9 mouse cellular contexts compared by ENCODE assay signal in the genomic region with DNA sequence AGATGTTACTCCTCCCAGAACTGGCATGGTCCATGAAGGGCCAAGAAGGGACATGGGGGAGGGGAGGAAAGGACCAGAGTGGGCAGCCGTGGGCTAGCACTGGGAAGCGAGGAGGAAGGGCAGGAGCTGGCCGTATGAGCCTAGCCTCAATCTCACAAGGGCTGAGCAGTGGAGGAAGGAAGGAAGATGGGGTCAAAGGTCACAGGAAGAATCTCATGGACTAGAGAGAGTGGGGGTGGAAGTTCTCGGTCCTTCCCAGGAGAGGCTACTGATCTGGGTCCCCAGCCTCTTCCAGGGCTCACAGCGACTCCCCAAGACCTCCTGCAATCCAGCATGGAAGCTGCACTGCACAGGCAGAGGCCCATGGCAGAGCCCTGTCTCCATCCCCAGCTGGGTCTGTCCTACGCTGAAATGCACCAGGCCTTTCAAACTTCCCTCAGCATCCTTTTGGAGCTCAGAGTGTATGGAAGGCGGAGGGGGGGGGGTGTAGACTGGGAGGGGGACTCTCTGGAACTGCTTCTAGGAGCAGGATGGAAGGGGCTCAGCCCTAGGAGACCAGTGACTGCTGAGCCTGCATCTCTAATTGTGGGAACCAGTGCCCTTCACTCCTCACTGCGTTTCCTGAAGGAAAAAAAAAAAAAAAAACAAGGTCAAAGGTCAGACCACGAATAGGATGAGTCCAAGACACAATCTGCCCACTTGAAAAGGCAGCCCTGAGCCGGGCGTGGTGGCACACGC. TPM values are rescaled to one million over a fixed set of nuclear protein-coding genes. Genes with fewer than 3 reads are reported as not detected.
DNase-seq lines count a peak whose midpoint lies in the region; ATAC-seq and TF ChIP-seq lines count a peak whose summit lies in the region.
"Had no signal": no experiment of that assay in that cellular context is flagged by ENCODE, and none has a peak within 500 bp of the region (broad histone marks: within the 10 kb centered on the region; RNA-seq: fewer than 3 reads in every experiment).

No protein-coding gene starts in this region.

- H3K4me3 ChIP-seq in heart, postnatal 0 days (ENCODE audit: low read depth, low read length), result no peak overlapping the region
- H3K4me3 ChIP-seq in midbrain, embryonic 10.5 days, result no peak overlapping the region
- H3K4me3 ChIP-seq in midbrain, embryonic 14.5 days (replicated peaks; ENCODE audit: low read depth, low read length), result no peak overlapping the region
- no peak overlapping the region for H3K4me3 ChIP-seq in intestine, embryonic 16.5 days (ENCODE audit: low read length)
- H3K4me3 ChIP-seq in stomach, embryonic 14.5 days (ENCODE audit: low read depth, low read length), result no peak overlapping the region
- H3K4me3 ChIP-seq: forebrain, embryonic 15.5 days had no signal

- ATAC-seq in heart, postnatal 0 days (ENCODE audit: insufficient read depth, low read depth), result no peak
- ATAC-seq in midbrain, embryonic 14.5 days (ENCODE audit: low FRiP score, low TSS enrichment), result no peak
- ATAC-seq in intestine, embryonic 16.5 days, result peak; percentile 49
- ATAC-seq in stomach, embryonic 14.5 days (ENCODE audit: insufficient number of reproducible peaks, insufficient read depth, low FRiP score, low read depth), result peak; percentile 42; the same call in 1 of the 2 replicates

- DNase-seq in heart, postnatal 0 days (ENCODE audit: low spot score), result no peak
- DNase-seq in heart, postnatal 4 days, result no peak
- DNase-seq in midbrain, embryonic 10.5 days (ENCODE audit: low spot score), result no peak
- no peak for DNase-seq in midbrain, embryonic 14.5 days
- no peak for DNase-seq in cerebellum, adult 9-10 months
- DNase-seq in ovary, postnatal 14 days (ENCODE audit: low spot score), result no peak

- no peaks in the 10 kb centered on the region for H3K36me3 ChIP-seq in heart, postnatal 0 days (replicated peaks; ENCODE audit: control insufficient read depth, insufficient read depth, low read length)
- no peaks in the 10 kb centered on the region for H3K36me3 ChIP-seq in midbrain, embryonic 10.5 days
- H3K36me3 ChIP-seq in midbrain, embryonic 14.5 days (ENCODE audit: control insufficient read depth, insufficient read depth, low read length), result no peaks in the 10 kb centered on the region
- no peaks in the 10 kb centered on the region for H3K36me3 ChIP-seq in intestine, embryonic 16.5 days (ENCODE audit: control insufficient read depth, insufficient read depth, low read length)
- H3K36me3 ChIP-seq in stomach, embryonic 14.5 days (ENCODE audit: control insufficient read depth, insufficient read depth, low read length), result no peaks in the 10 kb centered on the region
- H3K36me3 ChIP-seq: forebrain, embryonic 15.5 days had no signal

- H3K9ac ChIP-seq in heart, postnatal 0 days (replicated peaks; ENCODE audit: low read depth, low read length), result no peak overlapping the region
- H3K9ac ChIP-seq in midbrain, embryonic 14.5 days (replicated peaks; ENCODE audit: low read length), result no peak overlapping the region
- no peak overlapping the region for H3K9ac ChIP-seq in intestine, embryonic 16.5 days (ENCODE audit: low read depth, low read length)
- H3K9ac ChIP-seq in stomach, embryonic 14.5 days (replicated peaks; ENCODE audit: low read depth, low read length), result no peak overlapping the region
- H3K9ac ChIP-seq: forebrain, embryonic 15.5 days had no signal

- H3K9me3 ChIP-seq in heart, postnatal 0 days (replicated peaks; ENCODE audit: control insufficient read depth, low read length), result no peaks in the 10 kb centered on the region
- H3K9me3 ChIP-seq in midbrain, embryonic 10.5 days (replicated peaks), result no peaks in the 10 kb centered on the region
- no peaks in the 10 kb centered on the region for H3K9me3 ChIP-seq in midbrain, embryonic 14.5 days (ENCODE audit: control insufficient read depth, low read length)
- no peaks in the 10 kb centered on the region for H3K9me3 ChIP-seq in intestine, embryonic 16.5 days (ENCODE audit: control insufficient read depth, low read length)
- H3K9me3 ChIP-seq in stomach, embryonic 14.5 days (ENCODE audit: control insufficient read depth, low read depth, low read length), result no peaks in the 10 kb centered on the region
- H3K9me3 ChIP-seq: forebrain, embryonic 15.5 days had no signal

- TF ChIP-seq CTCF in heart, postnatal 0 days (IDR thresholded peaks at IDR 0.05; ENCODE audit: low read depth), result no peak

- no peak overlapping the region for H3K4me2 ChIP-seq in heart, postnatal 0 days (ENCODE audit: low read depth, low read length)
- H3K4me2 ChIP-seq in midbrain, embryonic 14.5 days (ENCODE audit: low read length), result no peak overlapping the region
- H3K4me2 ChIP-seq in intestine, embryonic 16.5 days (ENCODE audit: low read depth, low read length), result no peak overlapping the region
- no peak overlapping the region for H3K4me2 ChIP-seq in stomach, embryonic 14.5 days (replicated peaks; ENCODE audit: low read depth, low read length)
- H3K4me2 ChIP-seq: forebrain, embryonic 15.5 days had no signal

- H3K27ac ChIP-seq in heart, postnatal 0 days (ENCODE audit: low read depth), result 0 out of 2 replicates have a peak overlapping the region, but pooled peaks have one; percentile 11
- peak overlapping the region; percentile 75 for H3K27ac ChIP-seq in midbrain, embryonic 10.5 days (replicated peaks)
- H3K27ac ChIP-seq in midbrain, embryonic 14.5 days (replicated peaks; ENCODE audit: low read depth, low read length), result no peak overlapping the region
- no peak overlapping the region for H3K27ac ChIP-seq in intestine, embryonic 16.5 days (ENCODE audit: low read length)
- H3K27ac ChIP-seq in stomach, embryonic 14.5 days (ENCODE audit: low read length), result no peak overlapping the region
- H3K27ac ChIP-seq: forebrain, embryonic 15.5 days had no signal

- no peaks in the 10 kb centered on the region for H3K4me1 ChIP-seq in heart, postnatal 0 days (ENCODE audit: control insufficient read depth, insufficient read depth)
- peaks cover 12% of the 10 kb centered on the region for H3K4me1 ChIP-seq in midbrain, embryonic 10.5 days
- H3K4me1 ChIP-seq in midbrain, embryonic 14.5 days (ENCODE audit: control insufficient read depth, insufficient read depth, low read length), result no peaks in the 10 kb centered on the region
- peaks cover 3% of the 10 kb centered on the region; the same call in 1 of the 2 replicates for H3K4me1 ChIP-seq in intestine, embryonic 16.5 days (ENCODE audit: control insufficient read depth, insufficient read depth, low read length)
- no peaks in the 10 kb centered on the region for H3K4me1 ChIP-seq in stomach, embryonic 14.5 days (ENCODE audit: control insufficient read depth, insufficient read depth, low read length)
- H3K4me1 ChIP-seq: forebrain, embryonic 15.5 days had no signal

- TF ChIP-seq EP300 in heart, postnatal 0 days (IDR thresholded peaks at IDR 0.05; ENCODE audit: low read depth), result no peak

- WGBS in heart, postnatal 0 days, result 61% methylated on average over 12 of the region's 12 CpGs
- 46% methylated on average over 12 of the region's 12 CpGs for WGBS in midbrain, embryonic 10.5 days
- 43% methylated on average over 12 of the region's 12 CpGs for WGBS in midbrain, embryonic 14.5 days
- WGBS in intestine, embryonic 16.5 days, result 57% methylated on average over 12 of the region's 12 CpGs
- WGBS in stomach, embryonic 14.5 days, result 62% methylated on average over 12 of the region's 12 CpGs

- H3K27me3 ChIP-seq in heart, postnatal 0 days (ENCODE audit: control insufficient read depth, insufficient read depth, low read length), result no peaks in the 10 kb centered on the region
- no peaks in the 10 kb centered on the region for H3K27me3 ChIP-seq in midbrain, embryonic 10.5 days (ENCODE audit: low read depth, poor library complexity, severe bottlenecking)
- no peaks in the 10 kb centered on the region for H3K27me3 ChIP-seq in midbrain, embryonic 14.5 days (ENCODE audit: control insufficient read depth, insufficient read depth, low read length)
- no peaks in the 10 kb centered on the region for H3K27me3 ChIP-seq in intestine, embryonic 16.5 days (replicated peaks; ENCODE audit: control insufficient read depth, insufficient read depth, low read length)
- no peaks in the 10 kb centered on the region for H3K27me3 ChIP-seq in stomach, embryonic 14.5 days (ENCODE audit: control insufficient read depth, insufficient read depth, low read length)
- H3K27me3 ChIP-seq: forebrain, embryonic 15.5 days had no signal

RNA-seq across cellular contexts. Expression of a gene that starts 7.9 kb away (rescaled TPM):
- 46.8 and 52.8 TPM in 2 replicates for total RNA-seq in heart, postnatal 0 days (2014; rRNA removed; ENCODE audit: low replicate concordance)
- 12.1 and 15.4 TPM in 2 replicates for polyA plus RNA-seq in heart, postnatal 0 days (2015; fragmentation: Nextera tagmentation; extraction: Ambion mirVana)
- 10 to 100 TPM; 45.9 to 46.7 TPM for total RNA-seq in heart, postnatal 4 days (2021)
- polyA plus RNA-seq in midbrain, embryonic 10.5 days (2016; fragmentation: Nextera tagmentation; extraction: Ambion mirVana), result 25.1 and 32.4 TPM in 2 replicates
- polyA plus RNA-seq in midbrain, embryonic 14.5 days (2014; fragmentation: Nextera tagmentation; extraction: Ambion mirVana), result 18.7 and 24.6 TPM in 2 replicates
- polyA plus RNA-seq in intestine, embryonic 16.5 days (2015; fragmentation: Nextera tagmentation; extraction: Ambion mirVana), result 12.1 and 14.3 TPM in 2 replicates
- polyA plus RNA-seq in stomach, embryonic 14.5 days (2014; fragmentation: Nextera tagmentation; extraction: Ambion mirVana), result 9.9 and 10.5 TPM in 2 replicates

RNA-seq across cellular contexts. Expression of a gene that starts 26.6 kb away (rescaled TPM):
- 36.4 and 36.9 TPM in 2 replicates for total RNA-seq in heart, postnatal 0 days (2014; rRNA removed; ENCODE audit: low replicate concordance)
- polyA plus RNA-seq in heart, postnatal 0 days (2015; fragmentation: Nextera tagmentation; extraction: Ambion mirVana), result 4.4 and 4.8 TPM in 2 replicates
- 10 to 100 TPM; 38.2 to 38.5 TPM for total RNA-seq in heart, postnatal 4 days (2021)
- 32.6 and 35.2 TPM in 2 replicates for polyA plus RNA-seq in midbrain, embryonic 10.5 days (2016; fragmentation: Nextera tagmentation; extraction: Ambion mirVana)
- 21.2 and 21.5 TPM in 2 replicates for polyA plus RNA-seq in midbrain, embryonic 14.5 days (2014; fragmentation: Nextera tagmentation; extraction: Ambion mirVana)
- 12.6 and 13.7 TPM in 2 replicates for polyA plus RNA-seq in intestine, embryonic 16.5 days (2015; fragmentation: Nextera tagmentation; extraction: Ambion mirVana)
- 26.2 and 26.6 TPM in 2 replicates for polyA plus RNA-seq in stomach, embryonic 14.5 days (2014; fragmentation: Nextera tagmentation; extraction: Ambion mirVana)

Comparison
In these comparisons a context has a peak if more than half of its experiments do, and no peak if none do; other contexts are left out.
1. H3K27ac ChIP-seq: peak in heart, postnatal 0 days (single experiment) and midbrain, embryonic 10.5 days (single experiment); none in midbrain, embryonic 14.5 days (single experiment), intestine, embryonic 16.5 days (single experiment) and stomach, embryonic 14.5 days (single experiment).
2. ATAC-seq: peak in intestine, embryonic 16.5 days (single experiment) and stomach, embryonic 14.5 days (single experiment); none in heart, postnatal 0 days (single experiment) and midbrain, embryonic 14.5 days (single experiment).